Mouse (Mus musculus) midbrain, embryonic 16.5 days (tissue): ENCODE results near the gene Slc34a2. TPM values are rescaled to one million over a fixed set of nuclear protein-coding genes. Genes with fewer than 3 reads are reported as not detected.

ENCODE experiments used
- ATAC-seq: fragments of 200-750 bp; cut with Nextera tagmentation; 2 replicates; pipeline ENCODE4 v1.8.0; 2017; ENCODE audit warnings: moderate TSS enrichment
- H3K27ac ChIP-seq: fragments of 300-500 bp; sonication (generic); 2 replicates; pipeline ENCODE4 v1.5.1; 2014; ENCODE audit warnings: mild to moderate bottlenecking, low read length, mixed read lengths
- H3K27me3 ChIP-seq: fragments of 300-500 bp; sonication (generic); 2 replicates; pipeline ENCODE4 v1.6.1; 2014; ENCODE audit warnings: low read depth, low read length, mixed read lengths; ENCODE audit not compliant: control insufficient read depth, insufficient read depth
- H3K36me3 ChIP-seq: fragments of 300-500 bp; sonication (generic); 2 replicates; pipeline ENCODE4 v1.6.1; 2014; ENCODE audit warnings: mild to moderate bottlenecking, low read length, moderate library complexity, mixed read lengths; ENCODE audit not compliant: control insufficient read depth, insufficient read depth
- H3K4me1 ChIP-seq: fragments of 300-500 bp; sonication (generic); 2 replicates; pipeline ENCODE4 v1.6.1; 2014; ENCODE audit warnings: mild to moderate bottlenecking, low read length, mixed read lengths; ENCODE audit not compliant: control insufficient read depth, insufficient read depth
- H3K4me2 ChIP-seq: fragments of 300-500 bp; sonication (generic); 2 replicates; pipeline ENCODE4 v1.6.1; 2014; ENCODE audit warnings: mild to moderate bottlenecking, low read length, mixed read lengths
- H3K4me3 ChIP-seq: fragments of 300-500 bp; sonication (generic); 2 replicates; pipeline ENCODE4 v1.5.1; 2014; ENCODE audit warnings: low read depth, mild to moderate bottlenecking, low read length, moderate library complexity, mixed read lengths
- H3K9ac ChIP-seq: fragments of 300-500 bp; sonication (generic); 2 replicates; pipeline ENCODE4 v1.6.1; 2014; ENCODE audit warnings: low read depth, low read length, mixed read lengths
- H3K9me3 ChIP-seq: fragments of 300-500 bp; sonication (generic); replicated peaks from 2 replicates; pipeline ENCODE4 v1.6.1; 2014; ENCODE audit warnings: mild to moderate bottlenecking, low read length, mixed read lengths; ENCODE audit not compliant: control insufficient read depth, poor library complexity, severe bottlenecking
- WGBS: fragments of 180-500 bp; shearing (Covaris S2); extraction: QIAGEN DNeasy Blood & Tissue Kit; methylation state at CpG from one replicate; pipeline ENCODE4 v1.1.7; 2014; 5-methylcytosine and 5-hydroxymethylcytosine counted together
- polyA plus RNA-seq: library from polyadenylated mRNA; unstranded; fragments of >200 nt; fragmentation: Nextera tagmentation; extraction: Ambion mirVana; gene quantifications from 2 replicates; pipeline ENCODE4 v1.2.1, GENCODE M21; 2015

Gene Slc34a2
- polyA plus RNA-seq, 1 experiment from 2014 or later, result 0.15 TPM

- Histone ChIP-seq H3K9me3 (no peaks in the 10 kb centered on the region), H3K27me3 (no peaks in the 10 kb centered on the region), H3K27ac (no peak overlapping the region), H3K4me1 (no peaks in the 10 kb centered on the region), H3K9ac (no peak overlapping the region), H3K4me2 (no peak overlapping the region), H3K4me3 (no peak overlapping the region), H3K36me3 (no peaks in the 10 kb centered on the region)
- 77% methylated on average over 3 of the region's 3 CpGs for WGBS
- ATAC-seq, result no peak
Observed at GRCm38 (mm10) chr5:53091331-53091730, 53.5 kb downstream of the Slc34a2 start.

- Histone ChIP-seq H3K27me3 (no peaks in the 10 kb centered on the region), H3K4me2 (no peak overlapping the region), H3K9ac (no peak overlapping the region), H3K27ac (no peak overlapping the region), H3K4me1 (no peaks in the 10 kb centered on the region), H3K4me3 (no peak overlapping the region), H3K9me3 (no peaks in the 10 kb centered on the region), H3K36me3 (no peaks in the 10 kb centered on the region)
- WGBS, result 86% methylated on average over 12 of the region's 12 CpGs
- ATAC-seq, result no peak
Observed at GRCm38 (mm10) chr5:53101848-53102473, 64.1 kb downstream of the Slc34a2 start.

GRCm38 (mm10) chr5:53104177-53104855, 66.4 kb downstream of the Slc34a2 start:
- no peak overlapping the region for H3K9ac ChIP-seq
- no peaks in the 10 kb centered on the region for H3K9me3 ChIP-seq
- no peak overlapping the region for H3K4me3 ChIP-seq
- no peak for ATAC-seq
- H3K27ac ChIP-seq, result no peak overlapping the region
- no peaks in the 10 kb centered on the region for H3K36me3 ChIP-seq
- WGBS, result 75% methylated on average over 13 of the region's 13 CpGs
- no peaks in the 10 kb centered on the region for H3K4me1 ChIP-seq
- H3K4me2 ChIP-seq, result no peak overlapping the region
- H3K27me3 ChIP-seq, result no peaks in the 10 kb centered on the region

GRCm38 (mm10) chr5:53105716-53106115, 67.8 kb downstream of the Slc34a2 start:
- peaks cover 6% of the 10 kb centered on the region; the same call in 1 of the 2 replicates for H3K4me1 ChIP-seq
- H3K27ac ChIP-seq, result no peak overlapping the region
- no peak overlapping the region for H3K4me3 ChIP-seq
- H3K4me2 ChIP-seq, result no peak overlapping the region
- no peak for ATAC-seq
- WGBS, result 74% methylated on average over 8 of the region's 8 CpGs
- H3K9me3 ChIP-seq, result no peaks in the 10 kb centered on the region
- H3K36me3 ChIP-seq, result no peaks in the 10 kb centered on the region
- no peak overlapping the region for H3K9ac ChIP-seq
- no peaks in the 10 kb centered on the region for H3K27me3 ChIP-seq

GRCm38 (mm10) chr5:53106125-53106524, 68.2 kb downstream of the Slc34a2 start:
- H3K27ac ChIP-seq, result no peak overlapping the region
- no peaks in the 10 kb centered on the region for H3K36me3 ChIP-seq
- peaks cover 8% of the 10 kb centered on the region; the same call in 1 of the 2 replicates for H3K4me1 ChIP-seq
- no peaks in the 10 kb centered on the region for H3K9me3 ChIP-seq
- 85% methylated on average over 4 of the region's 4 CpGs for WGBS
- H3K4me3 ChIP-seq, result no peak overlapping the region
- no peaks in the 10 kb centered on the region for H3K27me3 ChIP-seq
- no peak for ATAC-seq
- no peak overlapping the region for H3K9ac ChIP-seq
- no peak overlapping the region for H3K4me2 ChIP-seq

- no peak overlapping the region for H3K4me3 ChIP-seq
- peaks cover 10% of the 10 kb centered on the region; the same call in 1 of the 2 replicates for H3K4me1 ChIP-seq
- no peak overlapping the region for H3K9ac ChIP-seq
- no peaks in the 10 kb centered on the region for H3K36me3 ChIP-seq
- H3K27ac ChIP-seq, result no peak overlapping the region
- H3K4me2 ChIP-seq, result no peak overlapping the region
- no peaks in the 10 kb centered on the region for H3K27me3 ChIP-seq
- WGBS, result 69% methylated on average over 4 of the region's 4 CpGs
- no peak for ATAC-seq
- no peaks in the 10 kb centered on the region for H3K9me3 ChIP-seq
Observed at GRCm38 (mm10) chr5:53106731-53107130, 68.8 kb downstream of the Slc34a2 start.

GRCm38 (mm10) chr5:53108026-53108425, 70.1 kb downstream of the Slc34a2 start:
- H3K27me3 ChIP-seq, result no peaks in the 10 kb centered on the region
- H3K9ac ChIP-seq, result no peak overlapping the region
- no peaks in the 10 kb centered on the region for H3K36me3 ChIP-seq
- no peak overlapping the region for H3K4me2 ChIP-seq
- no peak overlapping the region for H3K27ac ChIP-seq
- H3K4me3 ChIP-seq, result no peak overlapping the region
- H3K9me3 ChIP-seq, result no peaks in the 10 kb centered on the region
- peaks cover 10% of the 10 kb centered on the region; the same call in 1 of the 2 replicates for H3K4me1 ChIP-seq
- 85% methylated on average over 9 of the region's 9 CpGs for WGBS
- no peak for ATAC-seq

- ATAC-seq, result no peak
- WGBS, result 80% methylated on average over 1 of the region's 1 CpGs
- H3K9ac ChIP-seq, result no peak overlapping the region
Observed at GRCm38 (mm10) chr5:53108668-53109067, 70.8 kb downstream of the Slc34a2 start.

GRCm38 (mm10) chr5:53110225-53110624, 72.3 kb downstream of the Slc34a2 start:
- Histone ChIP-seq H3K27ac (no peak overlapping the region; the same call in 1 of the 2 replicates), H3K4me1 (peaks cover 10% of the 10 kb centered on the region; the same call in 1 of the 2 replicates), H3K27me3 (no peaks in the 10 kb centered on the region), H3K9me3 (no peaks in the 10 kb centered on the region), H3K36me3 (no peaks in the 10 kb centered on the region), H3K4me2 (no peak overlapping the region), H3K4me3 (no peak overlapping the region), H3K9ac (no peak overlapping the region)
- ATAC-seq, result no peak
- WGBS, result 60% methylated on average over 4 of the region's 4 CpGs

More at GRCm38 (mm10) chr5:53108668-53109067, 70.8 kb downstream of the Slc34a2 start:
- Histone ChIP-seq H3K4me1 (peaks cover 10% of the 10 kb centered on the region; the same call in 1 of the 2 replicates), H3K4me3 (no peak overlapping the region), H3K27ac (no peak overlapping the region), H3K27me3 (no peaks in the 10 kb centered on the region), H3K36me3 (no peaks in the 10 kb centered on the region), H3K4me2 (no peak overlapping the region), H3K9me3 (no peaks in the 10 kb centered on the region)
